Mouse (Mus musculus) neural tube, embryonic 11.5 days (tissue): ENCODE measurements at regions not wholly inside any gene's neighbourhood (a gene's known extent, or its start where the extent isn't known, plus 50 kb on each side); places are given as distances from the start of the nearest gene placed in this dataset.
"Not testable (repeated sequence)": the region's sequence is repeated elsewhere in the genome, so short reads cannot be mapped to it uniquely, and the experiment has no call there.

Experiments used
- ATAC-seq: fragments of 200-750 bp; cut with Nextera tagmentation; 2 replicates; pipeline ENCODE4 v1.8.0; 2017; ENCODE audit warnings: moderate number of reproducible peaks, mild to moderate bottlenecking, moderate TSS enrichment, moderate library complexity; ENCODE audit not compliant: insufficient read depth, low FRiP score, low TSS enrichment
- DNase-seq: peaks from one replicate; pipeline ENCODE4 v3.0.0-alpha.2; 2015; ENCODE audit warnings: low spot score
- H3K27ac ChIP-seq: fragments of 300-500 bp; sonication (generic); 2 replicates; pipeline ENCODE4 v1.5.1; 2014; ENCODE audit warnings: low read depth, mild to moderate bottlenecking, low read length
- H3K27me3 ChIP-seq: fragments of 300-500 bp; sonication (generic); 2 replicates; pipeline ENCODE4 v1.6.1; 2014; ENCODE audit warnings: mild to moderate bottlenecking, low read length, mixed read lengths; ENCODE audit not compliant: control insufficient read depth, insufficient read depth
- H3K36me3 ChIP-seq: fragments of 300-500 bp; sonication (generic); 2 replicates; pipeline ENCODE4 v1.6.1; 2014; ENCODE audit warnings: mild to moderate bottlenecking, low read length, moderate library complexity, mixed read lengths; ENCODE audit not compliant: control insufficient read depth, insufficient read depth
- H3K4me1 ChIP-seq: fragments of 300-500 bp; sonication (generic); 2 replicates; pipeline ENCODE4 v1.6.1; 2014; ENCODE audit warnings: low read length, mixed read lengths; ENCODE audit not compliant: control insufficient read depth, insufficient read depth
- H3K4me2 ChIP-seq: fragments of 300-500 bp; sonication (generic); 2 replicates; pipeline ENCODE4 v1.6.1; 2014; ENCODE audit warnings: low read depth, mild to moderate bottlenecking, moderate library complexity
- H3K4me3 ChIP-seq: fragments of 300-500 bp; sonication (generic); 2 replicates; pipeline ENCODE4 v1.5.1; 2014; ENCODE audit warnings: low read depth, low read length
- H3K9ac ChIP-seq: fragments of 300-500 bp; sonication (generic); 2 replicates; pipeline ENCODE4 v1.6.1; 2014; ENCODE audit warnings: mild to moderate bottlenecking, low read length
- H3K9me3 ChIP-seq: fragments of 300-500 bp; sonication (generic); 2 replicates; pipeline ENCODE4 v1.6.1; 2016; ENCODE audit warnings: low read length; ENCODE audit not compliant: control insufficient read depth
- WGBS: fragments of 180-500 bp; shearing (Covaris S2); extraction: QIAGEN DNeasy Blood & Tissue Kit; methylation state at CpG from one replicate; pipeline ENCODE4 v1.1.7; 2014; 5-methylcytosine and 5-hydroxymethylcytosine counted together

GRCm38 (mm10) chr1:26459892-26460291 is 227.4 kb downstream of the 4931408C20Rik start:
- Histone ChIP-seq H3K9ac (no peak overlapping the region), H3K4me1 (no peaks in the 10 kb centered on the region), H3K9me3 (no peaks in the 10 kb centered on the region), H3K27ac (no peak overlapping the region), H3K4me2 (no peak overlapping the region), H3K4me3 (no peak overlapping the region), H3K27me3 (no peaks in the 10 kb centered on the region), H3K36me3 (no peaks in the 10 kb centered on the region)
- WGBS = 81% methylated on average over 1 of the region's 1 CpGs
- ATAC-seq = no peak
- DNase-seq = no peak

- no peaks in the 10 kb centered on the region for H3K27me3 ChIP-seq
- no peak for ATAC-seq
- no peaks in the 10 kb centered on the region for H3K9me3 ChIP-seq
- no peaks in the 10 kb centered on the region for H3K36me3 ChIP-seq
- 91% methylated on average over 5 of the region's 5 CpGs for WGBS
- no peak overlapping the region for H3K4me3 ChIP-seq
- no peak for DNase-seq
- no peak overlapping the region for H3K9ac ChIP-seq
- H3K27ac ChIP-seq = no peak overlapping the region
- no peaks in the 10 kb centered on the region for H3K4me1 ChIP-seq
- H3K4me2 ChIP-seq = no peak overlapping the region
These were observed 260.9 kb downstream of the 4931408C20Rik start for GRCm38 (mm10) chr1:26426383-26426782.

- no peak overlapping the region for H3K4me2 ChIP-seq
- no peaks in the 10 kb centered on the region for H3K4me1 ChIP-seq
- no peak overlapping the region for H3K9ac ChIP-seq
- H3K9me3 ChIP-seq = no peaks in the 10 kb centered on the region
- no peak for ATAC-seq
- no peaks in the 10 kb centered on the region for H3K36me3 ChIP-seq
- no peak overlapping the region for H3K27ac ChIP-seq
- WGBS = 49% methylated on average over 11 of the region's 11 CpGs
- no peaks in the 10 kb centered on the region for H3K27me3 ChIP-seq
- no peak for DNase-seq
- no peak overlapping the region for H3K4me3 ChIP-seq
These were observed 299.0 kb downstream of the 4931408C20Rik start for GRCm38 (mm10) chr1:26387938-26388897.

- H3K4me1 ChIP-seq = no peaks in the 10 kb centered on the region
- H3K9ac ChIP-seq = no peak overlapping the region
- H3K4me2 ChIP-seq = no peak overlapping the region
- no peak for ATAC-seq
- 92% methylated on average over 4 of the region's 4 CpGs for WGBS
- no peaks in the 10 kb centered on the region for H3K9me3 ChIP-seq
- no peak overlapping the region for H3K27ac ChIP-seq
- no peaks in the 10 kb centered on the region for H3K36me3 ChIP-seq
- no peak overlapping the region for H3K4me3 ChIP-seq
- no peak for DNase-seq
- H3K27me3 ChIP-seq = no peaks in the 10 kb centered on the region
These were observed 346.7 kb downstream of the 4931408C20Rik start for GRCm38 (mm10) chr1:26340543-26340942.

- not testable (repeated sequence) for H3K9ac ChIP-seq, H3K4me2 ChIP-seq, H3K27me3 ChIP-seq, H3K4me3 ChIP-seq, DNase-seq, H3K36me3 ChIP-seq, H3K27ac ChIP-seq, H3K4me1 ChIP-seq, ATAC-seq, H3K9me3 ChIP-seq
- 93% methylated on average over 5 of the region's 5 CpGs for WGBS
These were observed 347.4 kb downstream of the 4931408C20Rik start for GRCm38 (mm10) chr1:26339876-26340275.

- no peaks in the 10 kb centered on the region for H3K27me3 ChIP-seq
- H3K4me2 ChIP-seq = no peak overlapping the region
- H3K4me3 ChIP-seq = no peak overlapping the region
- no peaks in the 10 kb centered on the region for H3K36me3 ChIP-seq
- no peak for ATAC-seq
- no peak overlapping the region for H3K27ac ChIP-seq
- no peaks in the 10 kb centered on the region for H3K4me1 ChIP-seq
- WGBS = 91% methylated on average over 2 of the region's 2 CpGs
- no peak overlapping the region for H3K9ac ChIP-seq
- H3K9me3 ChIP-seq = no peaks in the 10 kb centered on the region
- DNase-seq = no peak
These were observed 397.7 kb downstream of the 4931408C20Rik start for GRCm38 (mm10) chr1:26289582-26289981.

- 71% methylated on average over 4 of the region's 4 CpGs for WGBS
- Histone ChIP-seq H3K4me2 (no peak overlapping the region), H3K27me3 (no peaks in the 10 kb centered on the region), H3K27ac (no peak overlapping the region), H3K9me3 (no peaks in the 10 kb centered on the region), H3K36me3 (no peaks in the 10 kb centered on the region), H3K4me3 (no peak overlapping the region), H3K4me1 (no peaks in the 10 kb centered on the region), H3K9ac (no peak overlapping the region)
- DNase-seq (no peak), ATAC-seq (no peak)
These were observed 404.2 kb downstream of the 4931408C20Rik start for GRCm38 (mm10) chr1:26282885-26283613.

GRCm38 (mm10) chr1:26276606-26277005 is 410.7 kb downstream of the 4931408C20Rik start:
- Histone ChIP-seq H3K4me3 (no peak overlapping the region), H3K4me1 (no peaks in the 10 kb centered on the region), H3K4me2 (no peak overlapping the region), H3K27ac (no peak overlapping the region), H3K27me3 (no peaks in the 10 kb centered on the region), H3K9me3 (no peaks in the 10 kb centered on the region), H3K36me3 (no peaks in the 10 kb centered on the region), H3K9ac (no peak overlapping the region)
- no peak for DNase-seq
- ATAC-seq = no peak
